Mouse (Mus musculus): ENCODE data around the gene Inpp5f. TPM values are rescaled to one million over a fixed set of nuclear protein-coding genes. Genes with fewer than 3 reads are reported as not detected.

The Inpp5f gene
- polyA plus RNA-seq, 1 experiment from 2014 or later, result 97.5 TPM

- no peak for ATAC-seq (ENCODE audit: insufficient read depth, low FRiP score, low TSS enrichment)
- 92% methylated on average over 2 of the region's 2 CpGs for WGBS
- Histone ChIP-seq H3K36me3 (ENCODE audit: control insufficient read depth, insufficient read depth, low read length) (no peaks in the 10 kb centered on the region), H3K4me2 (ENCODE audit: low read depth) (no peak overlapping the region), H3K9me3 (ENCODE audit: control insufficient read depth, low read length) (no peaks in the 10 kb centered on the region), H3K4me3 (ENCODE audit: low read depth, low read length) (no peak overlapping the region), H3K4me1 (ENCODE audit: control insufficient read depth, insufficient read depth, low read length) (peaks cover 3% of the 10 kb centered on the region; the same call in 1 of the 2 replicates), H3K27ac (ENCODE audit: low read depth, low read length) (no peak overlapping the region), H3K9ac (ENCODE audit: low read length) (no peak overlapping the region), H3K27me3 (ENCODE audit: control insufficient read depth, insufficient read depth, low read length) (no peaks in the 10 kb centered on the region)
- no peak for DNase-seq (ENCODE audit: low spot score)
Measured at GRCm38 (mm10) chr7:128625382-128625781, 14.3 kb downstream of the Inpp5f start.

GRCm38 (mm10) chr7:128626601-128627000 is 15.5 kb downstream of the Inpp5f start:
- 69% methylated on average over 5 of the region's 5 CpGs for WGBS
- Histone ChIP-seq H3K4me2 (ENCODE audit: low read depth) (no peak overlapping the region), H3K27ac (ENCODE audit: low read depth, low read length) (no peak overlapping the region), H3K27me3 (ENCODE audit: control insufficient read depth, insufficient read depth, low read length) (no peaks in the 10 kb centered on the region), H3K4me1 (ENCODE audit: control insufficient read depth, insufficient read depth, low read length) (peaks cover 3% of the 10 kb centered on the region; the same call in 1 of the 2 replicates), H3K4me3 (ENCODE audit: low read depth, low read length) (no peak overlapping the region), H3K9ac (ENCODE audit: low read length) (no peak overlapping the region), H3K36me3 (ENCODE audit: control insufficient read depth, insufficient read depth, low read length) (no peaks in the 10 kb centered on the region), H3K9me3 (ENCODE audit: control insufficient read depth, low read length) (no peaks in the 10 kb centered on the region)
- no peak for ATAC-seq (ENCODE audit: insufficient read depth, low FRiP score, low TSS enrichment)
- DNase-seq (ENCODE audit: low spot score), result no peak

GRCm38 (mm10) chr7:128627251-128627650 is 16.1 kb downstream of the Inpp5f start:
- Histone ChIP-seq H3K9ac (ENCODE audit: low read length) (no peak overlapping the region), H3K36me3 (ENCODE audit: control insufficient read depth, insufficient read depth, low read length) (no peaks in the 10 kb centered on the region), H3K27me3 (ENCODE audit: control insufficient read depth, insufficient read depth, low read length) (no peaks in the 10 kb centered on the region), H3K4me1 (ENCODE audit: control insufficient read depth, insufficient read depth, low read length) (peaks cover 3% of the 10 kb centered on the region; the same call in 1 of the 2 replicates), H3K27ac (ENCODE audit: low read depth, low read length) (no peak overlapping the region), H3K4me2 (ENCODE audit: low read depth) (no peak overlapping the region), H3K4me3 (ENCODE audit: low read depth, low read length) (no peak overlapping the region), H3K9me3 (ENCODE audit: control insufficient read depth, low read length) (no peaks in the 10 kb centered on the region)
- 90% methylated on average over 2 of the region's 2 CpGs for WGBS
- DNase-seq (ENCODE audit: low spot score) (no peak), ATAC-seq (ENCODE audit: insufficient read depth, low FRiP score, low TSS enrichment) (no peak)

DNA sequence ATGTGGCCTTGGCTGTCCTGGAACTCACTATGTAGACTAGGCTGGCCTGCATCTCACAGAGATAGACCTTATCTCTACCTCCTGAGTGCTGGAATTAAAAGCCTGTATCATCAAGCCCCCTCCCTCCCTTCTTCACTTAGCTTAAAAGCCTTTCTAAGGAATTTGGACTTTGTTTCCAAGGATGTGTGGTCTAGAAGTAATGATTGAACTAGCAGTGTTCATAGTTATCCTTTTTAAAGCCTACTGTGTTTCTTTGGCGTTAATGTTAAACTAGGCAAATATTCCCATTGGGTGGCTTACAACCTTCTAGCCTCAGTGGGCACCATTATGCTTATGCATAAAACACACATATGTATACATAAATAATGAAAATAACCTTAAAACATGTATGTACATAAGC is 16.6 kb downstream of the Inpp5f start:
- H3K9me3 ChIP-seq (ENCODE audit: control insufficient read depth, low read length), result no peaks in the 10 kb centered on the region
- no peak overlapping the region for H3K9ac ChIP-seq (ENCODE audit: low read length)
- no peak overlapping the region for H3K4me3 ChIP-seq (ENCODE audit: low read depth, low read length)
- no peak for DNase-seq (ENCODE audit: low spot score)
- 96% methylated on average over 1 of the region's 1 CpGs for WGBS
- no peaks in the 10 kb centered on the region for H3K36me3 ChIP-seq (ENCODE audit: control insufficient read depth, insufficient read depth, low read length)
- no peaks in the 10 kb centered on the region for H3K27me3 ChIP-seq (ENCODE audit: control insufficient read depth, insufficient read depth, low read length)
- no peak for ATAC-seq (ENCODE audit: insufficient read depth, low FRiP score, low TSS enrichment)
- H3K4me1 ChIP-seq (ENCODE audit: control insufficient read depth, insufficient read depth, low read length), result peaks cover under 1% of the 10 kb centered on the region; the same call in 1 of the 2 replicates
- no peak overlapping the region for H3K27ac ChIP-seq (ENCODE audit: low read depth, low read length)
- no peak overlapping the region for H3K4me2 ChIP-seq (ENCODE audit: low read depth)

DNA sequence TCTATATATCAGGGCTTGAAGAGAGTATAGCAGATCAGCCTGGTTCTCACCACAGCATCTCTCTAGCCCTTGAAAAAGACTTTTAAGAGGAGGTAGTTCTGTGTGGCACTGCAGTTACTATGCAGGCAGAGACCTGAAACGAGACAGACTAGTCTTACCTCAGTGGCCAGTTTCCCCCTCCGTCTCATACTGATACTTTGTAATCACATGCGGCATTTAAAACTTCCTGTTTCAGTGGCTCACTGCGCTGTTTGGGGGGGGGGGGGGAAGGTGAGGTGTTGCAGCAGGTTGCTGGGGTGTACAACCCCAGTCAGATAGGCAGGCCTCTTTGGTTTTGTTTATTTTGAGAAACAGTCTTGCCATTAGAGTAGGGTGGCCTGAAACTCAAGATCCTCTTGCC is 22.0 kb downstream of the Inpp5f start:
- 94% methylated on average over 4 of the region's 4 CpGs for WGBS
- H3K9ac ChIP-seq (ENCODE audit: low read length), result no peak overlapping the region
- ATAC-seq (ENCODE audit: insufficient read depth, low FRiP score, low TSS enrichment) (no peak), DNase-seq (ENCODE audit: low spot score) (no peak)
- no peaks in the 10 kb centered on the region for H3K9me3 ChIP-seq (ENCODE audit: control insufficient read depth, low read length)
- H3K36me3 ChIP-seq (ENCODE audit: control insufficient read depth, insufficient read depth, low read length), result no peaks in the 10 kb centered on the region
- H3K27ac ChIP-seq (ENCODE audit: low read depth, low read length), result no peak overlapping the region
- H3K4me2 ChIP-seq (ENCODE audit: low read depth), result no peak overlapping the region
- no peaks in the 10 kb centered on the region for H3K27me3 ChIP-seq (ENCODE audit: control insufficient read depth, insufficient read depth, low read length)
- no peak overlapping the region for H3K4me3 ChIP-seq (ENCODE audit: low read depth, low read length)
- no peaks in the 10 kb centered on the region for H3K4me1 ChIP-seq (ENCODE audit: control insufficient read depth, insufficient read depth, low read length)

- no peak overlapping the region for H3K4me2 ChIP-seq (ENCODE audit: low read depth)
- ATAC-seq (ENCODE audit: insufficient read depth, low FRiP score, low TSS enrichment) (no peak), DNase-seq (ENCODE audit: low spot score) (no peak)
- H3K9ac ChIP-seq (ENCODE audit: low read length), result no peak overlapping the region
- WGBS, result 81% methylated on average over 5 of the region's 5 CpGs
- no peak overlapping the region for H3K4me3 ChIP-seq (ENCODE audit: low read depth, low read length)
- H3K27me3 ChIP-seq (ENCODE audit: control insufficient read depth, insufficient read depth, low read length), result no peaks in the 10 kb centered on the region
- H3K27ac ChIP-seq (ENCODE audit: low read depth, low read length), result no peak overlapping the region
- H3K4me1 ChIP-seq (ENCODE audit: control insufficient read depth, insufficient read depth, low read length), result no peaks in the 10 kb centered on the region
- H3K36me3 ChIP-seq (ENCODE audit: control insufficient read depth, insufficient read depth, low read length), result no peaks in the 10 kb centered on the region
- no peaks in the 10 kb centered on the region for H3K9me3 ChIP-seq (ENCODE audit: control insufficient read depth, low read length)
Measured at GRCm38 (mm10) chr7:128639925-128640485, 28.9 kb downstream of the Inpp5f start.

GRCm38 (mm10) chr7:128641571-128641970 is 30.4 kb downstream of the Inpp5f start:
- Histone ChIP-seq H3K4me1 (ENCODE audit: control insufficient read depth, insufficient read depth, low read length) (no peaks in the 10 kb centered on the region), H3K36me3 (ENCODE audit: control insufficient read depth, insufficient read depth, low read length) (no peaks in the 10 kb centered on the region), H3K4me2 (ENCODE audit: low read depth) (no peak overlapping the region), H3K4me3 (ENCODE audit: low read depth, low read length) (no peak overlapping the region), H3K9me3 (ENCODE audit: control insufficient read depth, low read length) (no peaks in the 10 kb centered on the region), H3K27ac (ENCODE audit: low read depth, low read length) (no peak overlapping the region), H3K9ac (ENCODE audit: low read length) (no peak overlapping the region), H3K27me3 (ENCODE audit: control insufficient read depth, insufficient read depth, low read length) (no peaks in the 10 kb centered on the region)
- no peak for ATAC-seq (ENCODE audit: insufficient read depth, low FRiP score, low TSS enrichment)
- 93% methylated on average over 7 of the region's 7 CpGs for WGBS
- DNase-seq (ENCODE audit: low spot score), result no peak

- H3K4me1 ChIP-seq (ENCODE audit: control insufficient read depth, insufficient read depth, low read length), result no peaks in the 10 kb centered on the region
- H3K27ac ChIP-seq (ENCODE audit: low read depth, low read length), result no peak overlapping the region
- 75% methylated on average over 5 of the region's 5 CpGs for WGBS
- ATAC-seq (ENCODE audit: insufficient read depth, low FRiP score, low TSS enrichment), result no peak
- no peaks in the 10 kb centered on the region for H3K9me3 ChIP-seq (ENCODE audit: control insufficient read depth, low read length)
- H3K36me3 ChIP-seq (ENCODE audit: control insufficient read depth, insufficient read depth, low read length), result no peaks in the 10 kb centered on the region
- H3K4me2 ChIP-seq (ENCODE audit: low read depth), result no peak overlapping the region
- no peaks in the 10 kb centered on the region for H3K27me3 ChIP-seq (ENCODE audit: control insufficient read depth, insufficient read depth, low read length)
- H3K4me3 ChIP-seq (ENCODE audit: low read depth, low read length), result no peak overlapping the region
- no peak for DNase-seq (ENCODE audit: low spot score)
- no peak overlapping the region for H3K9ac ChIP-seq (ENCODE audit: low read length)
Measured at GRCm38 (mm10) chr7:128642386-128642785, 31.3 kb downstream of the Inpp5f start.

DNA sequence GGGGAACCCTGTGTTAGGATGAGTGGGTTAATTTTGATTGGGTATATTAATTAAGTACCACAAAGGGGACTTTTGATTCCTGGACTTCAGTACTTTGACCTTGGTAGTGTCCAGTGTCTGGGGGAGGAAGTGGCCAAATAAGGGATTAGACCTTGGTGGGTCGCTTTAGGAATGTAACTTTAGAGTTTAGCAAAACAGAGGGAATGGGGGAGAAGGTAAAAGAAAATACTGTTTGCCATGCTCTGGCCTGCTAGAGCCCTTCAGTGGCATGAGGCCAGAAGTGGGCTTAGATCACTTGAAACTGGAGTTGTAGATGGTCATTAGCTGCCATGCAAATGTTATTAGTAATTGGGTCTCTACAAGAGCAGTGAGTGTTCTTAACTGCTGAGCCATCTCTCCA is 45.8 kb downstream of the Inpp5f start:
- no peak overlapping the region for H3K4me2 ChIP-seq (ENCODE audit: low read depth)
- H3K27ac ChIP-seq (ENCODE audit: low read depth, low read length), result no peak overlapping the region
- no peaks in the 10 kb centered on the region for H3K36me3 ChIP-seq (ENCODE audit: control insufficient read depth, insufficient read depth, low read length)
- H3K4me1 ChIP-seq (ENCODE audit: control insufficient read depth, insufficient read depth, low read length), result no peaks in the 10 kb centered on the region
- DNase-seq (ENCODE audit: low spot score), result no peak
- no peaks in the 10 kb centered on the region for H3K9me3 ChIP-seq (ENCODE audit: control insufficient read depth, low read length)
- H3K9ac ChIP-seq (ENCODE audit: low read length), result no peak overlapping the region
- 67% methylated on average over 1 of the region's 1 CpGs for WGBS
- H3K4me3 ChIP-seq (ENCODE audit: low read depth, low read length), result no peak overlapping the region
- no peaks in the 10 kb centered on the region for H3K27me3 ChIP-seq (ENCODE audit: control insufficient read depth, insufficient read depth, low read length)
- ATAC-seq (ENCODE audit: insufficient read depth, low FRiP score, low TSS enrichment), result no peak
